Mouse (Mus musculus) layer of hippocampus, adult 9-10 months (tissue): ENCODE results near the gene Nupr1l.
"Not testable (repeated sequence)": the region's sequence is repeated elsewhere in the genome, so short reads cannot be mapped to it uniquely, and the experiment has no call there.

ENCODE experiments used
- DNase-seq: peaks from one replicate; pipeline ENCODE4 v3.0.0; 2022; ENCODE audit warnings: low spot score

Nupr1l gene

DNA sequence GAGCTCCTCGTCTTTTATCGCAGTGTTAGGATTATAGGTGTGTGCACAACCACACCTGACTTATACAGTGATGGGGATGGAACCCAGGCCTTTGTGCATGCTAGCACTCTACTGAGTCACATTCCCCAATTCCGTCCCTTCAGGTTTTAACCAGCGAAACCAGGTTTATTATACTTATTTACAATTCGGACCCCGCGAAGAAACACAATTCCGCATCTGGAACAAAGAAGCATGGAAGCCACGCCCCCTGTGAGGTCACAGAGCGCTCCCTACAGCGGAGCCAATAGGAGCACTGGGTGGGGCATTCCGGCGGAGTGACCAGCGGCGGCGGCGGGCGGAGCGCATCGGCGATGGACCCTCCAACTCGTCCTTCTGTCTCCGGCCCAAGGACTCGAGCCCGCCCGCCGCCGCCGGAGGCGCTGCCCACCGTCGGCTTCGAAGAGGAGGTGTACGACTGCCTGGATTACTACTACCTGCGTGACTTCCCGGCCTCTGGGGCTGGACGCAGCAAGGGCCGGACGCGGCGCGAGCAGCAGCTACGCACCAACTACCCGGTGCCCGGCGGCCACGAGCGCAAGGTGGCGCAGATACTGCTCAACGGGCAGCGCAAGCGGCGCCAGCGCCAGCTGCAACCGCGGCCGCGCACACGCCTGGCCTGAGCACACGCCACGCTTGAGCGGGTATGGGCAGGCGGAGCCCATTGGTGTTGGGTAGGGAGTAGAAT, at the start of gene Nupr1l:
Gene Nupr1l, plus strand, starts transcription at position 299 of the 724 bp plus-strand sequence.
- DNase-seq, result peak; percentile 64

DNA sequence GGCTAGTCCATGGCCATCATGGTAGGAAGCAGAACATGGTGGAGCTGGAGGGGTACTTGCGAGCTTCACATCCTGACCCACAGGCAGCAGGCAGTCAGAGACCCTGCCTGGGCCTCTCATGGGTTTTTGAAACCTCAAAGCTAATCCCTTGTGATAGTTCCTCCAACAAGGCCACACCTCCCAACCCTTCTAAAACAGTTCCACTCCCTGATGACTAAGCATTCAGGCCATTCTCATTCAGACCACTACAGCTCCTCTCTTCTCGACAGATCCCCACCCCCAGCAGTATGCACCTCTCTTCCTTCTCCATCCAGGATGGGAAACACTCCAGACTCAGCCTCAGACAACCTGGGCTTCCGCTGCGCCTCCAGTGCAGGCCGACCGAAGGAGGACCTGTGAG, 46.0 kb upstream of the Nupr1l start:
- DNase-seq, result no peak

DNA sequence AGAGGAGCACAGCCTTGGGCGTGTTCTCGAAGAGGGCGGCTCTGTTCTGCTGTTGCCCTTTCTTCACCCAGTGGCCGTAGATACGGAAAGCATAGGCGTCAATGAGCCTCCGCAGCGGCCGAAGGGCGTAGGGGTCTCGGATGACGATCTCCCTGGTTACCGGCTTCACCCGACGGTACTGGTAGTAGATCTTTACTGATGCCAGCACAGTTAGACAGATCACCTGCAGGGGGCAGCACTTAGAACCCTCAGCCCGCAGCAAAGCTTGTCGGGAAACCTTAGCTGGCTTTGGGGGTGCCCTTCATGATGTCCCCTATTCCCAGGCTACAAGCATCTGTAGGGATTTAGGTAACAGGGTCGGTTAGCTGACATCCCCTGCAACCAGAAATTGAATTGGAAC, 43.9 kb upstream of the Nupr1l start:
- no peak for DNase-seq

DNA sequence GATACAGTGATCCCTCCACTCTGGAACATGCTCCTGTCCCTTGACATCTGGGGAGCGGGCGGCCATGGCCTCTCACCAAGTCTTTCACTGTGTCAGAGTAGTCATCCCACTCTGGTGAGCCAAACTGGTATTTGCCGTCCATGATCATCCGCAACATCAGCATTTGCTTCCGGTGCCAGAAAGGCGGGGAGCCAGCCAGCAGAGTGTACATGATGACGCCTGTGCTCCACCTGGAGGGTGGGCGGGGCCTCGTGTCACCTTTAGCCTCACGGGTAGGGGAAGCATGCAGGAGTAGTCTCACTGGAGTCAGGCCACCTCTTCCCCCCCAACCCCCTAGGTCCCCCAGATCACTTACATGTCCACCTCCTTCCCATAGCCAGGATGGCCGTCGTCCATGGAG, 42.5 kb upstream of the Nupr1l start:
- no peak for DNase-seq

DNA sequence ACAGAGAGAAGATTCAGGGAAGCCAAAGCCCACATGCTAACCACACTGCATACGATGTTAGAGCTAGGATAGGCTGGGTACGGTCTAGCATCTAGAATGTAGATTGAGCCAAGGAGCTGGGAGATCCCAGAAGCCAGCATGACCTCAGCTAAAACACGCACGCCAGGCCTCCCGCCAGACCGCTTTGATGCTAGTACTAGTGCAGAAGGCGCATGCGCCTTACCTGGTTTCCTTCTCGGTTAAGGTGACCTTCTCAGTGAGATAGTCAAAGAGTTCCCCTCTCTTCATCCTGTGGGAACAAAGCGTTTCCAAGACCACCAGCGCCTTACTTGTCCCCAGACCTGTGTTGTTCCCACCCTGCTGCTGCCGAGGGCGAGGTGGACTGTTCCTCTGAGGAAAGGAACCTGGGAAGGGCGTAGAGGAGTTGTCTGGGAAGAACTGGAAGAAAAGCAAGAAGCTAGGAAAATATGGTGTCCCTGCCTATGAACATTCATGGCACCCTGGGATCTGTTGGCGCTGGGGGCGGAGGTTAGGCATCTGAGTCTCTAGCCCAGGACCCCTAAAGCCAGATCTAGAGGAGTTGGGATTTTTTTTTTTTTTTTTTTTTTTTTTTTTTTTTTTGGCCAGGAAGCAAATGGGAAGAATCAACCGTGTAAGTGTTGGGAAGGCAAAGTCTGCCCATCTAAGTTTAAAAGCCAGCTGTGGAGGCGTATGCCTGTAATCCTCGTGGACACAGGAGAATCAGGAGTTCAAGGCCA, 38.9 kb upstream of the Nupr1l start:
- no peak for DNase-seq

DNA sequence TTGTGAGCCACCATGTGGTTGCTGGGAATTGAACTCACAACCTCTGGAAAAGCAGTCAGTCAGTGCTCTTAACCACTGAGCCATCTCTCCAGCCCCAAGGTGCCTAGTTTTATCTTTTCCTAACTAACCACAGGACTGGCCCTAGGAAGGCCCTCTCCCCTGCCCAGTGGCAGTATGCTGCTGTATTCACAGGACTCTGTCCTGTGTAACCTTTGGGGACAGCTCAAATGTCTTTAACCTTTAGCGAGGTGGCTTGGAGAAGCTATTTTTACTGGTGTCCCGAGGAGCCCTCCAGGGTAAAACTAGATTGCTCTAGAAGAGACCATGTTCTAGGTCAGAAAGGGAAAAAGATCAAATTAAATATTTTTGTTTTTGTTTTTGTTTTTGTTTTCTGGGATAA, 37.1 kb upstream of the Nupr1l start:
- no peak for DNase-seq

DNA sequence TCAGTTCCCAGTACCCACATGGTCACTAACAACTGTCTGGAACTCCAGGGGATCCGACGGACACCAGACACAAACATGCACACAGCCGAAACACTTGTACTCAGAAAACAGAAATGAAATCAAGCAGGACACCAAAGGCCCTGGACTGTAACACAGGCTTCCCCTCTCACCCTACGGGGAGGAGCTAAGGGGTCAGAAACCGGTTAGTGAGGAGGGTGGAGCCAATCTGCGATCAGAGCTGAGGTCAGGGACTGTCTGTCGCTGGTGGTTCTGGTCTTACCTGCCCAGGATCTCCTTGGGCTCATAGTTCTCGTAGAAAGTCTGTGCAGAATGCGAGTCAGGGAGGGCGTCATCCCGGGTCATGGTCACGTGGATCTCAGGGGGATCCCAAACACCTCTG, 34.4 kb upstream of the Nupr1l start:
- no peak for DNase-seq

DNA sequence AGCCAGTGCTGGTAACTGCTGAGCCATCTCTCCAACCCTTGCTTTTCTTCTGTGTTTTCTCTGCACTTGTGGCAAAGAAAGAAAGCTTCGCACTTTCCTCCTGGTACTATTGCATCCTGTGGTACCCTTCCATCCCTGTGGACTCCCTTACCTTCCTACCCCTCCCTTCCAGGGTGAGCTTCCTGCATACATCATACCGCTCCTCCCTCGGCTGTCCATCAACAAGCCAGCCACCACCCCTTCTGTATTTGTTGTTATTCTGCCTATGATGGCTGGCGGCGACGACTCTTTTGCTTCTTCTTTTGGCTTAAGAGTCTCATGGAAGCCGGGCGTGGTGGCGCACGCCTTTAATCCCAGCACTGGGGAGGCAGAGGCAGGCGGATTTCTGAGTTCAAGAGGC, 33.2 kb upstream of the Nupr1l start:
- DNase-seq, result no peak

DNA sequence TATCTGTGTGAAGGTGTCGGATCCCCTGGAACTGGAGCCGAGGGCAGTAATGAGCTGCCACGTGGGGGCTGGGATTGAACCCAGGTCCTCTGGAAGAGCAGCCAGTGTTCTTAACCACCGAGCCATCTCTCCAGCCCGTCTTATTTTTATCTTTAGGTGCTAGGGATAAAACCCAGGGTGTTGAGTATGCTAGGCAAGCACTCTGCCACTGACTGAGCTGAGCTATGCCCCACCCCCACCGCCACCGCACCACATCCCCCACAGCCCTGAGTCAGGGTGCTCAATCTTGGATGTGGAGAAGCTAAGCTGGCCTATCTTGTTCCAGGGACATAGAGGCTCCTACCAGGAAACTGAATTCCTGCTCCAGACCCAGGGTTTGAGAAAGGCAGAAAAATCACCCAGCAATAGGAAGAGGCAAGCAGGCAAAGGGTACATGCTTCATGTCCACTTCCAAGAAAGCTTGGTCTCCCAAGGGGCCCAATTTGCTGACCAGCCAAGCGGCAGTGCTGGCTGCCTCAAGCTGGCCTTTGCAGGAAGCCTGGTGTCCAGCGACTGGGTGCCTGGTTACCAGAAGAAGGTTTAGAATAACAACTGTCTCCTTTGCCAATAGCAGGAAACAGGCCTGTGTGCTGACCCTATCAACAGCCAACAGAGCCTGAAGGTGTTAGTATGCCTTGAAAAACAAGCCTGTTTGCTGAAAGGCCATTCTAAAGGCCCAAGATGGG, 30.4 kb upstream of the Nupr1l start:
- DNase-seq, result no peak

DNA sequence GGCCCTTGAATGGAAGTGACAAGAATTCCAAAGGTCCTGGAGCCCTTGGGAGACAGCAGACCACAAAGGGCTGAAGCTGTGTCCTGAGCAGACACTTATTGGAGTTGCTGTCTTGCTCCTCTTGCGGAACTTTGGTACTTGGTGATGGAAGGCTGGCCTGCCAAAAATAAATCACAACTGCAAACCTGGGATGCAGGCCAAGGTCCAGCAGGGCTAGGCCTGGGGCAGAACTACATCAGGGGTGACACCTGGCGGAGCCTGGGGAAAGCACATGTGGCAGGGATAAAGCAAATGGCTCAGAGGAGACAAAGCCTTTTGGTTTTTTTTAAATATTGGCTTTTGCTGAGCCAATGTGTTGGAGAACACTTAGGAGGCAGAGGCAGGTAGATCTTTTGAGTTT, 29.4 kb upstream of the Nupr1l start:
- no peak for DNase-seq

DNA sequence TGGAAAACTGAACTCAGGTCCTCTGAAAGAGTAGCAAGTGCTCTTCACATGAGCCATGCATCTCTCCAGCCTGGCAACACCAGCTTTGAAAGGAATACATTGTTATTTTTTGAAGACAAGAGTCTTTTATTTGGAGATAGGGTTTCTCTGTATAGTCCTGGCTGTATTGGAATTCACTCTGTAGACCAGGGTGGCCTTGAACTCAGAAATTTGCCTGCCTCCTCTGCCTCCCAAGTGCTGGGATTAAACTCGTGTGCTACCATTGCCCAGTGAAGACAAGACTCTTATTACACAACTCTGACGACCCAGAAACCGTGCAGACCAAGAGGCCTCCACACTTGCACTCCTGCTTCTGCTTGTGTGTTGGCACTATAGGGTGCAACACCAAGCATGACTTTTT, 28.5 kb upstream of the Nupr1l start:
- no peak for DNase-seq

DNA sequence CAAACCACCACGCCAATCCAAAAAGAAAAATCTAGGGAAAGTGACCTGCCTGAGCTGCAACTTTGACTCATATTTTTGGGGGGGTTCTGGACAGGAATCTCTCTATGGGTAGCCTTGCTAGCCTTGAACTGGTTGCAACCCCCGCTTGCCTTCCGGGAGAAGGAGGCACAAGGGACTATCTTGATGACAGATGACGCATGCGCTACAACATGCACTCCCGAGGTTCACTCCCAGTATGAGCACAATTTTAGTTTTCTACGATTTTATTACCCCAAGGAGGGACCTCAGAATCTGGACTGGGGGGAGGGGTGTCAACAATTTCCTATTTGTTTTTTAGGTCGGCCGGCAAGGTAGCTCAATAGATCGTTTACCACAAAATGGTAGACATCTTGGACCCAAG, 22.1 kb upstream of the Nupr1l start:
- no peak for DNase-seq

DNA sequence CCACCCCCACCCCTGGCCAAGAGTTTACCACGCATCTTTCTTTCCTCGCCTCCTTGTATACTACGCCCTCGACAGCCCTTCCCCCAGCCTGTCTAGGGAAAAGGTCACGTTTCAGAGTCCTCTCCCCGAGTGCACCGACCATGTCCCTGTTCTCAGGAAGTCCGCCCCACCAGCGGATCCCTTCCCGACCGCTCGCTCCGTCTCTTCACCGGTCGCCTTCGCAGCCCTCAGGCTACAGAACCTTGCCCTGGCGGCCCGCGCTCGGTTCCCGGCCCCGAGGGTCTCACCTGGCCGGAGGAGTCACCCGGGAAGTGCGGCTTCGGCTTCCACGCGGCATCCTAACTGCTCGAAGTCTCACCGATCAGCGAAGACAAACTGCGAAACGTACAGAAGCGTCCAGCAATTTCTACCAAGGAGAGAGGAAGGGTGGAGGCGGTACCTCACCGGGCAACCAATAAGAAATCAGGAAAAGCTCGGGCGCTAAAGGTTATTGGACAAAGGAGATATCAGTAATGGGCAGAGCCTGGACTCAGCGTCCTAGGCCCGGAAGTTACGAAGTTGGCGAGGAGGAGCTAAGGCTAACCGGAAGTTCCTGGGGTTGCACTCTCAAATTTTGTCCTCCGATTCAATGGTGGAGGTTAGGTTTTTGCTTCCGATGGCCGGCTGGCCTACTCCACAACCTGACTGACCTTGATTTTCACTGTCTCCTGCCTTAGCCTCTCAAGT, 21.3 kb upstream of the Nupr1l start, which contains the start of gene Chchd2:
Gene Chchd2, minus strand, starts transcription at position 560 of the 726 bp plus-strand sequence.
- DNase-seq, result peak; percentile 98

DNA sequence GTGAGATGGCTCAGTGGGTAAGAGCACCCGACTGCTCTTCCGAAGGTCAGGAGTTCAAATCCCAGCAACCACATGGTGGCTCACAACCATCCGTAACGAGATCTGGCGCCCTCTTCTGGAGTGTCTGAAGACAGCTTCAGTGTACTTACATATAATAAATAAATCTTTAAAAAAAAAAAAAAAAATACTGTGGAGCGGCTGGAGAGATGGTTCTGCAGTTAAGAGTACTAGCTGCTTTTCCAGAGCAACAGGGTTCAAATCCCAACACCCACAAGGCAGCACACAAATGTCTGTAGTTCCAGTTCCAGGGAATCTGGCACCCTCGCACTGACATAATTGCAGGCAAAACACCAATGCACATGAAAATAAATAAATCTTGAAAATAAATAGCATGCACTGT, 17.9 kb upstream of the Nupr1l start:
- not testable (repeated sequence) for DNase-seq

DNA sequence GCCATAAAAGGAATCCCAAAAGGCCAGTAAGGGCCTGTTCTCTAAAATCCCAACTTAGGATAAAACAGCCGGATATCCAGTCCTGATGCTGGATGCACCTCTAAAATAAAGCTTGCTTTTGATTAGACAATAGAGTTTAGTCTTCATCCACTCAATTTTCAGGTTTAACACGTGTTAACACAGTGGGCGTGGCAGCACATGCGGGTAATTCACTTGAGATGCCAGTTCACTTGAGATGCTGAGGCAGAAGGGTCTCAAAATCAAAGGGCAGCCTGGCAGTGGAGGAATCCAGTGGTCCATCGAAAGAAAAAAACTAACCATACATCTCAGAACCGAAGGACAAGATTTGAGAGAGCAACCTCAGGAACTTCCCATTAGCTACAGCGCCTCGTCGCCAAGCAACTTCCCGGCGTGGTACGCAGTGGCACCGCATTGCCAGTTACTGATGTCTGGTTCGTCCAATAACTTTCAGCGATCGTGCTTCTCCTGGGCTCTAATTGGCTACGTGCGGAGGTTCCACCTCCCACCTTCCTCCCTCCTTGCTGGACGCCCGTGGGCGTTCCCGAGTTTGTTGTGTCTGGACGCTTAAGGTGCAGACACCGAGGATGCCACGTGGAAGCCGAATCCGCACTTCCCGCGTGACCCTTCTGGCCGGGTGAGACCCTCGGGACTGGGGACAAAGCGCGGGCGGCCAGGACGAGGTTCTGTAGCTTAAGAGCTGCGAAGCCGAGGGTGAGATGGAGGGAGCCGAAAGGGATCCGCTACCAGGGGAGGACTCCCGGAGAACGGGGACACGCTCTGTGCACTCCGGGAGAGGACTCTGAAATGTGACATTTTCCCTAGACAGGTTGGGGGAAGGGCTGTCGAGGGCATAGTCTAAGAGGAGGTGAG, 12.9 kb upstream of the Nupr1l start, which contains the start of gene Zbed5:
Gene Zbed5, plus strand, starts transcription at position 526 of the 891 bp plus-strand sequence.
- peak; percentile 87 for DNase-seq

DNA sequence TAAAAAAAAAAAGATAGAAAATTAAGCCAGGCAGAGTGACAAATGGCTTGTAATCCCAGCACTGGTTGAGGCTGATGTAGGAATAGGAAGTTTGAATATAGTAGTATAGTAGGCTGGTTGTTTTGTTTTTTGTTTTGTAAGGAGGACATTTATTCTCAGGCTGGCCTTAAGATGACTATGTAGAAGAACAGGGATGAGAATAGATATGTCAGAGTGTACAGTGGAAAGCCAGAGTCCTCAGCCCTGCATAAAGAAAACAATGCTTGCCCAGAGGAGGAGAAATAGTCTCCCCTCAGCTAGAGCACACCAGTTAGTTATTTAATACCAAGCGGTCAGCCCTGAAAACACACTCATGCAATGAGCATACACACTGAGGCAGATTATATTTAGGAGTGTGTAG, 9.9 kb upstream of the Nupr1l start, which contains the start of gene Phkg1:
Gene Phkg1, minus strand, starts transcription at position 101 of the 400 bp plus-strand sequence.
- no peak for DNase-seq

DNA sequence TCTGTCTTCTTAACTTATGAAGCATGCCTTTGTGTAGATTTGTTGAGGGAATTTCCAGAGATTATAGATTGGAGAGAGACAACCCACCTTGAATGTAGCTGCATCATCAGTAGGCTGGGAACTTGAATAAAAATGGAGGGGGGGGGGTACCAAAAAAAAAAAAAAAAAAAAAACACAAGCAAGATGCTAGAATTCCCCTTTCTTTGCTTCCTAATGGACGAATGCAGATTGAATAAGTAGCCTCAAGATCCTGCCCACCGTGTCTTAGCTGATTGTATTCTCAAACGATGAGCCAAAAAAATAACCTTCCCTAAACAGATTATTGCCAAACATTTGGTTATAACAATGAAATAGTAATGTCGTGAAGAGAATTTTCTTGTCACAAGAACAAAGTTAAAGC, 565 bp upstream of the Nupr1l start:
- DNase-seq, result no peak

DNA sequence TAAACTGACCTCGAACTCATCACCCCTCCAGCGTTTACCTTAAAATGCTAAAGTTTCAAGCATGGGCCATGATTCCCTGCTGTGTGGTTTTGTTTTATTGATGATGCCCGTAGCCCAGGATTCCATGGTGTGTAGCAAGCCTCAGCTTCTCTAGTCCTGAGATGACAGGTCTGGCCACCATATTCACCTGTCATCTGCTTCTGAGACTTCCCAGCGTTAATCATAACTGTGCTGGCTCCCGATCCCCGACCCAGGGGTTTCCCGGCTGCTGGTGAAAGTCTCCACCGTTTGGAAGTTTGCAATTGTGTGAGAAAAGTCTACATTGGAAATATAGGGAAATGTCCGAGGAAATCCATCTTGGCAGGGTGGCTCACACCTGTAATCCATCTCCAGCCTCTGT, 807 bp downstream of the Nupr1l start:
- DNase-seq, result no peak

DNA sequence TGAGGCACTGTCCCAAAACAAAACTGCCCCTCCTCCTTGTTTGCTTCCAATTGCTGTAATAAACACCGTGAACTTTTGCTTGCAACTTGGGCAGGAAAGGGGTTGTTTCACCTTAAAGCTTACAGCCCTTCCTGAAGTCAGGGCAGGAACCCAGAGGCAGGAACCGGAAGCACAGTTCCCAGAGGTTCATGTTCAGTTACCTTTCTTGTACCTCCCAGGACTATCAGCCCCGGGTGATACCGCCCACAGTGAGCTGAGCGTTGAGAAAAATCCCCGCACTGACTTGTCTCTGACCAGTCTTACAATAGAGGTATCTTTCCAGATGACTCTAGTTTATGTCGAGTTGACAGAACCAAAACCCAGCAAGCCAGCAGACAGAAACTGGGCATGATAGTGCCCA, 1.3 kb downstream of the Nupr1l start:
- no peak for DNase-seq

DNA sequence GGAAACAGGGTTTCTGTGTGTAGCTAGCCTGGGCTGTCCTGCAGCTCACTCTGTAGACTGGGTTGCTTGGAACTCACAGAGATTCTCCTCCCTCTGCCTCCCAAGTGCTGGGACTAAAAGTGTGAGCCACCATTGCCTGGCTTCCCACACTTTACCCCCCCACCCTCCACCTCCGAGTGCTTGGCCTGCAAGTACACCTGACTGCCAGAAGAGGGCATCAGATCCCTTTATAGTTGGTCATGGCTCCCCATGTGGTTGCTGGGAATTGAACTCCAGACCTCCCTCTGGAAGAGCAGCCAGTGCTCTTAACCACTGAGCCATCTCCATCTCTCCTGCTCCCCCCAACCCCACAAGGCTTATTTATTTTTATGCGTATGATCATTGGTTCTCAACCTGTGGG, 5.7 kb downstream of the Nupr1l start:
- DNase-seq, result no peak

DNA sequence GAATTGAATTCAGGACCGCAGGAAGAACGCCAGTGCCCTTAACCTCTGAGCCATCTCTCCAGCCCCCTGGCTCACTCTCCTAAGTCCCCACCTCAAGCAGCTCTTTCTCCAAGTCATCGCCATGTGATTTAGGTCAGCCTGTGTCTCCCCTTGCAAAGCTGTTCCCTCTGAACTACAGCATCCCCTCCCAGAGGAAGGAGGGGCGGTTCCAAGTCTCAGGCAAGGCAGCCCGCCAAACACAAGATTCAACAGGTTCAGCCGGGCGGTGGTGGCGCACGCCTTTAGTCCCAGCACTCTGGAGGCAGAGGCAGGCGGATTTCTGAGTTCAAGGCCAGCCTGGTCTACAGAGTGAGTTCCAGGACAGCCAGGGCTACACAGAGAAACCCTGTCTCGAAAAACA, 7.2 kb downstream of the Nupr1l start:
- not testable (repeated sequence) for DNase-seq
